Mouse (Mus musculus) gastrocnemius, postnatal 14 days (tissue): ENCODE results near the gene Nkg7. TPM values are rescaled to one million over a fixed set of nuclear protein-coding genes. Genes with fewer than 3 reads are reported as not detected.
"Not testable (repeated sequence)": the region's sequence is repeated elsewhere in the genome, so short reads cannot be mapped to it uniquely, and the experiment has no call there.

Experiments
- DNase-seq: peaks from one replicate; pipeline ENCODE4 v3.0.0; 2021; ENCODE audit warnings: mixed read lengths
- intact Hi-C: fragments of 180-260 bp; cut with DNase I; formaldehyde crosslinking; loops from one replicate; pipeline ENCODE4 v1.15.1; 2025; ENCODE audit warnings: low total_unique reads
- long read RNA-seq, 2 experiments: library from polyadenylated mRNA; stranded (forward); transcript quantifications; one replicate each; pipeline ENCODE4 v2.0.0; 2021
- total RNA-seq, 2 experiments: library from RNA; stranded (reverse); gene quantifications; 2 replicates each; pipeline ENCODE4 v1.2.3; 2021

Gene Nkg7
- not detected for total RNA-seq
- long read RNA-seq, experiment 1 = 0 reads
- long read RNA-seq, experiment 2 = 0 reads

DNA sequence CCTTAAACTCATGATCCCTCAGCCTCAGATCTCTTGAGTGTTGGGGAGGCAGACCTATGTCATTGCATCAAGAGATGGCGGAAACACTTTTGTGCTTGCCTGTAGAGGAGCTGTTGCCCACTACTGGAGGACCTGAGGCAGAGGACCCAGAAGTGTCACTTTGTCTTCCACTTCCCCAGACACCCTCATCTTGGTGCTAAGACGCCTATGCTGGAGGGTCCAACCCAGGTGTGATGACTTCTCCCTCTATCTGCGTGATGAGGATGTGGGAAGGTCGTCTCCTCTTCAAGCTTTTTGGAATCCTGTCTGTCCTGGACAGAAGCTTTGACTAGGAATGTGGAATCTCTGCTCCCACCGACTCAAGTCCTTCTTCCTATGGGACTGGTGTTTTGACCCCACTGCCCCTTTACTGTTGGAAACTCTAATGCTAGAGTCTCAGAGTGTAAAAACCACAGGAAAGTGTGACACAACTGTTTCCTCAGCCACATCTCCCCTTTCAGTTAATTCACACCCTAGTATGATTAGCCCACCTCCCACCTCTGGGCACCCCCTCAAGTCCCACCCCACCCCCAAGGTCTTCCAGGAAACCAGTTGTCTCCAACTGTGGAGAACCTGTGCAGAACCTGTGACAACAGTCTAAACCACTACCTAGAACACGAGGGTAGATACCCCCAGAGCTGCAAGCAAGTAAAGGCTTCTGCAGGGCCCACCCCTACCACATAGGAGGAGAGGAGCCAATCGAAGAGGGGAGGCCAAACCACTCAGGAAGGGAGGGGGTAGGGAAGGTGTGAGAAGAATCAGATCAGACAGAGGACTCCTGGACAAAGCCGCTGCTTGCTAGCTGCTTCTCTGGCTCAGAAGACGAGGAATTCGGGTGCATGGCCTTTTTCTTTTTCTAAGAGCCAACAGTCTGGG lies at the start of gene Nkg7:
Gene Nkg7 (plus strand): TSS at position 733 of the 915 bp plus-strand sequence.
- no peak for DNase-seq
- intact Hi-C loops = no loop called here

DNA sequence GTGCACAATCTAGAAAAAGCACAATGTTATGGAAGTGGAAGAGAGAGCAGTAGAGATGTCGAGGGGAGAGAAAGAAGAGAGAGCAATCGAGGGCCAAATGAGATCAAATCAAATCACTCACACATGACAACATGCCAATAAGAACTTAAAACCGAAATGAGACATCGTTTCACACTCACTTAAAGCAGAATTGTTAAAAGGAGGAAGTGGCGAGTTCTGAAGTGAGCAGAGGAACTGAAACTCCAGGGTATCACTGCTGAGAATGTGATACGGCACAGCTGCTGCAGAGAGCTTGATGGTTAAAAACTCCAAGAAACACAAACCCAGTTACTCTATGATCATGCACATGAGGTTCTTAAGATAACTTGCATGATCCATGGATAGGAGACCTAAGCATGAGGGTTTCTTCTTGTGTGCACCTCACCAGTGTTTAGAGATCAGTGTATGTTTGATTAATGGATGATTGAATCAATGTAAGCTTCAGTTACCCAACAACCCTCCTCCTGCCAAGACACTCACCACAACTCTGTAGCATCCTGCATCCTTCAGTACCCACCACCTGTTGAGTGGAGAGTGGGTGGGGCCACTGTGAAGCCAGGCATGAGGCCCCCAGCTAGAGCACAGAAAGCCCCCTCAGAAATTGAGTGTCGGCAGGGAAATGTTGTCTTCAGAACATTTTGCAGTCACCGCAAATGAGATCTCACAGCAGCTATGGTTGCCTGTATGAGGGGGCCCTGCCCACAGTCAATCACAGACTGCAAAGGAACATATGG lies 44.3 kb upstream of the Nkg7 start:
- no peak for DNase-seq
- intact Hi-C loops = no loop called here

DNA sequence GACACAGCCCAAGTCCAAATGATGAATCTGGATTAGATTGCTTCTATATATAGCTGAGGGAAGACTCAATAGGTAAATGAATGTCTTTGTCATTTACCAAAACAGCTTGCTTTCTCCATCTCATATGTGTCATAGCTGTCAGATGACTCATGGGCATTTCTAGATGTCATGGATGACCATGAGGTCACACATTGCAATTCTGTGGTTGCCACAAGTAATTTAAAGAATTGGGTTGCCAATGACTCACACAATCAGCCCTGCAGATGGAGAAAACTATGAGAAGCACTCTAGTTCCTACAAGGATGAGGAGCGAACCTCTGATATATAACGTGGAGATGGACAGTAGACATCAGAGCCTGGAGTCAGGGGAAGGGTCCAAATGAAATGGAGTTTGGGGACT lies 37.4 kb upstream of the Nkg7 start:
- intact Hi-C loops = no loop called here
- no peak for DNase-seq

DNA sequence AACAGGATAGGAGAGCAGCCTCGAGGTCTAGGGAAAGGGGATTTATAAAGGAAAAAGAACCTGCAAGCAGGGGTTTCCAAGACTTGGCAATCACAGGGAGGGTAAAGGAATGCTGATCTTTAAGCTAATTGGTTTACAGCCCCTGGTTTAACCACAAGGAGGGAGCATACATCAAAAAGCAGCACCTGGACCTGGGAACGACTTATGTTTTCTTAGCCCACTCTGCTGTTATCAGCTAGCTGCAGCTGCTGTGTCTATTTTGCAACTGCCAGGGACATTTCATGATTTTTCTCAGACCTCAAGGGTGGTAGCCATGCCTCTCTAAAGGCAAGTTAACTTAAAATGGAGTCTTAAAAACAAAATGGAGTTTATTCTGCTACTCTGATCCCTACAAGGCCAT lies 34.2 kb upstream of the Nkg7 start:
- intact Hi-C loops = no loop called here
- no peak for DNase-seq

DNA sequence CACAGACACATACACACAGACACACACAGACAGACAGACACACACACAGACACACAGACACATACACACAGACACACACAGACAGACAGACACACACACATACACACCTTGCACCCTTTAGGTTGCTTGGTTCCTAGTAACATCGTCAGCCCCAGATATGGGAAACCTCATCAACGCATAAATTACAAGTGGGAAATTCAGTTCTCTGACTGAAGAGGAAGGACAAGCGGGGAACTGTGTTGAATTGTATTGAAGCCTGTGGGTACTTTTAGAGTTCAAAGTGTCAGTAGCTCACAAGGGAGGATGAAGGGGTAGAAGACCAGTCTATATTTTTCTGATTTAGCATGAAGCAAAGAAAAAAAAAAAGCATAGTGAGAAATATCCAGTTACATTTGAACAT lies 29.3 kb upstream of the Nkg7 start:
- intact Hi-C loops = no loop called here

DNA sequence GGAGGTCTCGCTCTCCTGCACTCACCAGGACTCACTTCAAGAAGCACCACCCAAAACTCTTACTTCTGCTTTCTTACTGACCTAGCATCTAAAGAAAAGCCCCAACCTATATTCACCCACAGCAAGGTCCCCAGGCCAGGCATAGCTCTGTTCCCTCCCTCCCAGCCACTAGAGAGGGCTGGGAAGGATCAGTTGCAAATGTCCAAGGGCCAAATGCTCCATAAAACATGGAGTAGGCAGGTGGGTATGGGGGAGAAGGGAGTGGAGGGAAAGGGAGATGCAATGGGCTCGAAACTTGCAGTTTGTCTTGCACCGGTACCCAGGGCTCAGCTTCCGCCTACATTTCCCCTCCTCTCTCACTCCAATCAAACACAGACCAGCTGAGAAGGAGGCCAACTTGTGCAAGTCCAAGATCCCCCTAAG lies 28.7 kb upstream of the Nkg7 start, which contains the start of gene Siglecg:
Gene Siglecg (plus strand): TSS at position 74 of the 423 bp plus-strand sequence.
- intact Hi-C loops = no loop called here

More for the DNA sequence above, 29.3 kb upstream of the Nkg7 start:
- no peak for DNase-seq

DNA sequence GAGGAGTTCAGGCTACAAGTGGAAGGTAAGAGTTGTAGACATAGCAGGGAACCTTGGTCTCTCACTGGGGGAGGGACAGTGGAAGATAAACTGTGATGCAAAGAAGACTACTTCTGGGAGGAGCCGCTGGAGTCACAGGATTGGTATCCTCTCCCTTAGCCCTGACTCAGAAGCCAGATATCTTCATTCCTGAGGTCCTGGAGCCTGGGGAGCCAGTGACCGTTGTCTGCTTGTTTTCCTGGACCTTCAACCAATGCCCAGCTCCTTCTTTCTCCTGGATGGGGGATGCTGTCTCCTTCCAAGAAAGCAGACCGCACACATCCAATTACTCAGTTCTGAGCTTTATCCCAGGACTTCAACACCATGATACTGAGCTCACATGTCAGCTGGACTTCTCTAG lies 27.8 kb upstream of the Nkg7 start:
- intact Hi-C loops = no loop called here

More for the DNA sequence above, 28.7 kb upstream of the Nkg7 start, which contains the start of gene Siglecg:
- no peak for DNase-seq

DNA sequence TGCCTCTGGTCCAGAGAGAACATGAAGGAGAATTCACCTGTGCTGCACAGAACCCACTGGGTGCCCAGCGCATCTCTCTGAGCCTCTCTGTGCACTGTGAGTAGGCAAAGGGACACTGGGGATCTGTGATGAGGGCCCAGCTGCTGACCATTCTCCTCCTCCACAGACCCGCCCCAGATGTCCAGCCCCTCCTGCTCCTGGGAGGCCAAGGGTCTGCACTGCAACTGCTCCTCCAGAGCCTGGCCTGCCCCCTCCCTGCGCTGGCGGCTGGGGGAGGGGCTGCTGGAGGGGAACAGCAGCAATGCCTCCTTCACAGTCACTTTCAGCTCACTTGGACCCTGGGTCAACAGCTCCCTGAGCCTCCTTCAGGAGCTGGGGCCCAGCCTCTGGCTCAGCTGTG lies 25.1 kb upstream of the Nkg7 start:
- intact Hi-C loops, DNase-seq: not testable (repeated sequence)

More for the DNA sequence above, 27.8 kb upstream of the Nkg7 start:
- no peak for DNase-seq

DNA sequence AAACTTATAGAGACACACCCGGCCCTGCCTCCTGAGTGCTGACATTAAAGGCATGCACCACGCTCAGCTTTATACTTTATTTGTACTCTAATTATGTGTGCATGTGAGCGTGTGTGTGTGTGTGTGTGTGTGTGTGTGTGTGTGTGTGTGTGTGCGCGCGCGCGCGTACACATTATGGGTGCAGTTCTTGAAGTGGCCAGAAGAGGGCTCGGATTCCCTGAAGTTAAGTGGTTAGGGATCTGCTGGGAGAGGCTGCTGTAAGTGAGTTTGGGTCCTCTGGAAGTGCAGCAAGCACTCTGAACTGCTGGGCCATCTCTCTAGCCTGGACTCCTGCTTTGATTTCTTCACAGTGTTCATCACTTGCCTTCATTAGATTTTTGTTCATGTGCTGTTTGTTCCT lies 19.6 kb upstream of the Nkg7 start:
- intact Hi-C loops = no loop called here
- DNase-seq = no peak

DNA sequence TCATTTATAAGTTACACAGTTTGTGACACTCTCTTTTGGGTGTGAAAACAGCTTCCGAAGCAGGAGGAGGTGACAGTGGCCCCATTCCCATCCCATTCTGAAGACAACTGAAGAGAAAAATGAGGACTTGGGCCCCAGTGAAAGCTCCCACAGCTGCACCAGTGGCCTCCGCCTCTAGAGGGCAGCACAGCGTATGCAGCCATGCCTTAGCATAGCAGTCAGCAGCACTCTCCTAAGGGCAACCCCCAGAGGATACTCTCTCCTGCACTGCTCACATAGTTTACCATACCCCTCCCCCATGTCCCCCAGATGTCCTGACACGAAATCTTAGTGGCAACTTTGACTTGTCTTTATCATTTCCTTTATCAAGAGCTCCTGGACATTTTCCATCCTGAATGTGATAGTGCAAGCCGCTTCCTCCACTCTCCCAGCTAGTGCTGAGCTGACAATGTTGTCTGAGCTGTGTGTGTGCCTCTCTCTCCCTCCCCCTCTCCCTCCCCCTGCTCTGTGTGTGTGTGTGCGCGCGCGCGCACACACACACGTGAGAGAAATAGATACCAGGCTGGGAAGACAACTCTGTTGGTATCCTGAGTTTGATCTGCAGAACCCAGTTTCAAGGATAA lies 13.8 kb upstream of the Nkg7 start:
- intact Hi-C loops = no loop called here
- DNase-seq = peak; percentile 83

DNA sequence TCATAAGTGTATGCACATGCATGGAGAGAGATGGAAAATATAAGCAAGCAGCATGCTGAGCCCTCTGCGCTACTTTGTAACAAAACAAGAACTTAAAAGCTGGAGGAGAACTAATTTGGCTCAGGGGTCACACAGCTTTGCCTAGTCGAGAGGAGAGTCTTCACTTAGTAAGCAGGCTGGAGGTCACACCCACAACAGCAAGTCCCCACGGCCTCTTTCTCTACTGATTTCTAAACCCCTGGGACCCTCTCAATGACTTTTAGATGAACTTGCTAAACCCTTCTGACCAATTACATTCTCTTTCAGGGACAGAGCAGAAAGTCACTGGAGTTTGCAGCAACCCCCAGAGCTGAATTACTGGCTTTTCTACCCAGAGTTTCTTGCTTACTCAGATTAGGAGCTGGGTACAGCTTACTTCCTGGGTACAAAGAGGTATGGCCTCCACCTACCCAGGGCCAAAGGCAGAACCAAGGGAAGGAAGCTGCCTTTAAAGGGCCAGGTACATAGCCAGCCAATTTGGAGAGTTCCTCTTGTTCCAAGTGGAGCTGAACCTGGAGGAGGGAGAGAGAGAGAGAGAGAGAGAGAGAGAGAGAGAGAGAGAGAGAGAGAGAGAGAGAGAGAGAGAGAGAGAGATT lies 12.8 kb upstream of the Nkg7 start:
- intact Hi-C loops = no loop called here
- no peak for DNase-seq

DNA sequence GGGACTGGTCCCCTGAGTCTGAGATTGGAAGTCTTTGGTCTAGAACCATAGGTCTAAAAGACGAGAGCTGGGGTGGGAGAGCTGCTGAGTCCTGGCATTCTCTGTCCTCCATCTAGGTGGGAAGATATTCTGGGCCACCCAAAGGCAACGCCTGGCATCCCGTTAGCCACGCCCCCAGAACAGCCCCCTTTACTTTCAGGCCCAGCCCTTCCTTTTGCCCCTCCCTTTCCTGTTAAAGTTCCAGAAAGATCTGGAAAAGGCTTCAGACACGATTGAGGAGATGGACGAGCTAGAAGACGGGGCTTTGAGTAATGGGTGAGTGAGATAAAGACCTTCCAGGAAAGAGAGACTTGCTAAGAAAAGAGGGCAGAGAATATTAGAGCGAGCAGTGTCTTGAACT lies 9.5 kb upstream of the Nkg7 start, which contains the start of gene Lim2:
Gene Lim2 (plus strand): TSS at position 265 of the 400 bp plus-strand sequence.
- no peak for DNase-seq
- intact Hi-C loops = loop anchor here (5.0 kb wide), 1 partner anchor 35 kb away; the partner anchor contains the start of gene Vsig10l

DNA sequence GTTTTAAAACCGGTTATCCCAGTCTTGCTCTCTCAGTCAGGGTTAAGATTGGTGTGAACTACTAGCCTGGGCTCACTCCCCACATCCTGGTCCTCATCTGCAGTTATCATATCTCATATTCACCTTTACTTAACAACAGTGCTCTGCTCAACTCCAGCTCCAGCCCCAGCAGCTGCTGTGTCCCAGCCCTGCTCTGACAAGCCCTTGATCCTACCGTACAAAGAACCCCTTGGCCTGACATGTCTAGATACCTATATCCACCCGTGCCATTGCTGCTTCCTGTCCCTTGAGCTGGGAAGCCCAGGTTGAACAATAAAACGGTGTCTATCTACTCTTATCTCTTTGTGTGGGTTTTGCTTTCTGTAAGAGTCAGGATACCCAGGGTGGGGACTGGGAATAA lies 7.4 kb upstream of the Nkg7 start:
- intact Hi-C loops = loop anchor here (5.0 kb wide), 1 partner anchor 33 kb away; the partner anchor contains the start of gene Vsig10l
- DNase-seq = no peak

DNA sequence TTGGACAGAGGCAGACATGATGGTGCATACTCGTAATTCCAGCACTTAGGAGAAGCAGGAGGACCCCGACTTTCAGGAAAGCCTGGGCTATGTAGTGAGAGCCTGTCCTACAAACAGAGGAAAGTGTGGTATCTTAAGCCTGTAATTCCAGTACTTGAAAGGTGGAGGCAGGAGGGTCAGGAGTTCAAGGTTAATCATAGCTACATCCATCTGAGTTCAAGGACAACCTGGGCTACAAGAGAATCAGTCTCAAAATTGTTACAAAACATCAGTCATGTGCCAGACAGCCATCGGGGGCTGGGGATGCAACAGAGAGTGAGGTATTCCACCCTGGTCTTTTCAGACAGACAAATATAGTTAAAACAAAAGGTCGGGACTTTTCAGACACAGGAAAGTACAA lies 4.0 kb upstream of the Nkg7 start:
- no peak for DNase-seq
- intact Hi-C loops = no loop called here

DNA sequence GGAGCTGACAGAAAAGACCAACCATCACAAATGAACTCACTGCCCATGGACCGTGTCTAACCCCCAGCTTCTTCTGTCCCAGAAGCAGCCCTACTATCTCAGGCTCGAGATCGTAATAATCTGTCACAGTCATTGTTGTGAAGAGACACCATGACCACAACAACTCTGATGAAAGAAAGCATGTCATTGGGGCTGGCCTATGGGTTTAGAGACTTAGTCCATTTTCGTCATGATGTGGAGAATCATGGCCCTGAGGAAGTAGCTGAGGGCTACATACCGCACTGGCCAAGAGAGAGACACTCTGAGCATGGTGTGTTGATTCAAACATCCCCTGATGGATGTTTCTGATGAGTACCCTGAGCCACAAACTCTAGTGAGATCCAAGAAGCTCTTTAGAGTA lies 2.2 kb upstream of the Nkg7 start:
- intact Hi-C loops = no loop called here

DNA sequence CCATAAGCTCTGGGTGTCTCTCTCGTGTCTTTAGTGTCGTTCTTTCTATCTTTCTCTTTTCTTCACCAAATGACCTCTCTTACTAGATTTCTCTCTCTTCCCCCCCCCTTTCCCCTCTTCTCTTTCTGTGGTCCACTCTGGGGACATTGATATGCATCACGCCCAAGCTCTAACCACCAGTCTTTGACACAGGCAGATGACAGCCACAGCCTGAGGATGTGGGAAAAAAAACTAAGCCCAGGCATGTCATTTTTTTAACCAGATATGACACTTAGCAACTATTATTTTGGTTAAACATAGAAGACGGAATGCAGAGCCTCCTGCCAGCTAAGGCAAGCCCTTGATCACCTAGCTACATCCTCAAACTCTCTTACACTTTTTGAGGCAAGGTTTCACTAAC lies 1.7 kb downstream of the Nkg7 start:
- intact Hi-C loops = no loop called here
- DNase-seq = no peak

More for the DNA sequence above, 2.2 kb upstream of the Nkg7 start:
- DNase-seq = no peak

DNA sequence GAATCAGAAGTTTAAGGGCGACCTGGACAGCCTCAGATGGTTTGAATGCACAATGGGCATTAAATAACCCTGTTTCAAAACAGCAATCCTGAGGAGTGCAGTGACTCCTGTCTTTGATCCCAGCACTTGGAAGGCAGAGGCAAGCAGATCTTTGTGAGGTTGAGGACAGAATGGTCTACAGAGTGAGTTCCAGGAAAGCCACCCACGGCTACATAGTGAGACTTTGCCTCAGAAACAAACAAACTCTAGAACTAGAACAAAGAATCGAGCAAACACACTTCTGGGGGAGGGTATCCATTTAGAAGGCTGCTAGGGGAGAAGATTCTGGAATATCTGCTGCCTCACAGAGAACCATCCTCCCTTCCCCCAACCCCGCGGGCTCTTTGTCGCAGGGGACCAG lies 3.6 kb downstream of the Nkg7 start, which contains the start of gene Cldnd2:
Gene Cldnd2 (plus strand): TSS at position 301 of the 400 bp plus-strand sequence.
- intact Hi-C loops = no loop called here
- no peak for DNase-seq

DNA sequence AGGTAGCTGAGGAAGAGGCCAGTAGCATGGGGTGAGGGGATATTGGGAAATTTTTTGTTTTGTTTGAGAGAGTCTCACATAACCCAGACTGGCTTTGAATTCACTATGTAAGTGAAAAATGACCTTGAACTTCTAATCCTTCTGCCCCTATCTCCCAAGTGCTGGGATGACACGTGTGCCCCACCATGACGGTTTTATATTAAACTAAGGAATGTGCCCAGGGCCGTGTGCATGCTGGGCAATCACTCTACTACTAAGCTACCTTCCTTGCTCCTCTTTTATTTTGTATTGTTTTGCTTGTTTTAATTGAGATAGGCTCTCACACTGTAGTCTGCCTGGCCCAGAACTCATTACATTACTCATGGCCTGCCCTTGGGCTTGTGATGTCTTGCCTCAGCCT lies 4.2 kb downstream of the Nkg7 start:
- no peak for DNase-seq
- intact Hi-C loops = no loop called here

DNA sequence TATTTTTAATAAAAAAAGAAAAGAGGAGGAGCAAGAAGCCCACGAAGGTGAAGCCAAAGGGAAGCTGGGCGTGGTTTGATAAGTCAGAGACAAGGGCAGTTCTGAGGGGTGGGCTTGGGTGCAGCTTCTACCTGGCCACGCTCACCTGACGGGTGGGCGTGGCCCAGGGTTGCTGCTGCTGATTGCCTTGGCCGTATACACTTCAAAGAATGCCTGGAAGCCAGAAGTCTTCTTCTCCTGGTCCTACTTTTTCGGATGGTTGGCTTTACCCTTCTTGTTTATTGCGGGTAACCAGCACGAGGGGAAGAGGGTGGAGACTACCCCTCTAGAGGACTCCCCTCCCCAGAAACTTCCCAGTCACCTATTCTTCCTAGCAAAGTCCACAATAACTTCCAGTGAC lies 5.8 kb downstream of the Nkg7 start:
- no peak for DNase-seq
- intact Hi-C loops = no loop called here
